Comparison of ENCODE assay signal across 12 mouse cellular contexts in the genomic region with DNA sequence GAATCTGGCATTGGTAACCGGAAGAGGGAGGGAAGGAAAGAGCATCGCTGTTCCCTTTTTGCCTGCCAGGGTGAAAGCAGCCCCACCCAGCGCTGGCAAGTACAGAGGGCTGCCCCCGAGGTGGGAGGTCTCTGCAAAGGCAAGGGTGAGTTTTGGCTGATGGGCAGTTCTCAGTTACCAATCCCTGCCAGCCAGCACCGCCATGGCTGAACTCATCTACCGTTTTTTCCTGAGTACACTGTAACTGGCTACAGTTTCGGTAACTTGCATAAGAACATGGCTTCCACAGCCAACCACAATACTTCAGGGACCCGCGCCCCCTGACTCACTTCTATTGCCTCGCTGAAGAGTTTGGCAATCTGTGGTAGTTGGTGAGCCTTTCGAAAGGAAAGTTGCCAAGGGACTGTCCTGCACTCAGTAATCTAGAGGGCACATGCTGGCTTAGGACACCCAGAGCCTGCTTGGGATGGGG. TPM values are rescaled to one million over a fixed set of nuclear protein-coding genes. Genes with fewer than 3 reads are reported as not detected.
DNase-seq lines count a peak whose midpoint lies in the region; ATAC-seq and TF ChIP-seq lines count a peak whose summit lies in the region.
"Had no signal": no experiment of that assay in that cellular context is flagged by ENCODE, and none has a peak within 500 bp of the region (broad histone marks: within the 10 kb centered on the region; RNA-seq: fewer than 3 reads in every experiment).

No protein-coding gene starts in this region.

- ATAC-seq in embryonic facial prominence, embryonic 13.5 days (ENCODE audit: insufficient number of reproducible peaks, insufficient read depth, low FRiP score, low TSS enrichment, low read depth): no peak

- WGBS in embryonic facial prominence, embryonic 13.5 days: 67% methylated on average over 11 of the region's 11 CpGs

- peaks cover 26% of the 10 kb centered on the region for H3K4me1 ChIP-seq in embryonic facial prominence, embryonic 13.5 days

- no peaks in the 10 kb centered on the region for H3K9me3 ChIP-seq in embryonic facial prominence, embryonic 13.5 days
- H3K9me3 ChIP-seq: hindbrain, embryonic 10.5 days; neural tube, embryonic 12.5 days had no signal

- no peak overlapping the region for H3K9ac ChIP-seq in embryonic facial prominence, embryonic 13.5 days
- H3K9ac ChIP-seq: neural tube, embryonic 12.5 days had no signal

- no peaks in the 10 kb centered on the region for H3K27me3 ChIP-seq in embryonic facial prominence, embryonic 13.5 days
- H3K27me3 ChIP-seq: neural tube, embryonic 12.5 days had no signal

- DNase-seq in adrenal gland, adult 2 months: peak; percentile 59
- no peak for DNase-seq in adrenal gland, adult 18-20 months (ENCODE audit: low spot score in 2 of 2)
- DNase-seq in left cerebral cortex, adult 2 months (ENCODE audit: extremely low spot score in 1 of 2, low spot score in 2 of 2): no peak
- DNase-seq in left cerebral cortex, adult 11 months (ENCODE audit: low spot score): no peak
- peak; percentile 35 for DNase-seq in heart, postnatal 4 days
- no peak for DNase-seq in frontal cortex, postnatal 14 days (ENCODE audit: low spot score in 2 of 2)
- no peak for DNase-seq in right cerebral cortex, adult 2 months (ENCODE audit: low spot score in 2 of 2)
- DNase-seq: layer of hippocampus, adult 9-11 months had no signal

- intact Hi-C loops in left cerebral cortex, adult 2 months (cut with DNase I): no loop called here

- H3K4me3 ChIP-seq in left cerebral cortex, adult 2 months: no peak overlapping the region
- no peak overlapping the region for H3K4me3 ChIP-seq in embryonic facial prominence, embryonic 13.5 days
- H3K4me3 ChIP-seq: erythroblast, embryonic 14.5 days; hindbrain, embryonic 10.5 days; neural tube, embryonic 12.5 days had no signal

- H3K36me3 ChIP-seq in embryonic facial prominence, embryonic 13.5 days: peaks cover 77% of the 10 kb centered on the region

- H3K4me2 ChIP-seq in embryonic facial prominence, embryonic 13.5 days: peak overlapping the region; percentile 14; the same call in 1 of the 2 replicates
- H3K4me2 ChIP-seq: neural tube, embryonic 12.5 days had no signal

- H3K27ac ChIP-seq in left cerebral cortex, adult 2 months: peak overlapping the region; percentile 59
- H3K27ac ChIP-seq in embryonic facial prominence, embryonic 13.5 days: peak overlapping the region; percentile 81
- H3K27ac ChIP-seq: neural tube, embryonic 12.5 days had no signal

- no peak for TF ChIP-seq CTCF in left cerebral cortex, adult 2 months (IDR thresholded peaks at IDR 0.05)

RNA-seq across cellular contexts. Expression of gene Mb, which starts 29.5 kb away (rescaled TPM):
- total RNA-seq in adrenal gland, adult 2 months (2021): 1 to 10 TPM in 1 of 2 experiments, not detected in 1; 1.8 TPM
- polyA plus RNA-seq in adrenal gland, adult 2 months (2012; rRNA removed): 0.46 TPM in 1 of 2 replicates, not detected in the other
- 1 to 10 TPM; 4.7 to 7.8 TPM for total RNA-seq in adrenal gland, adult 18-20 months (2021)
- total RNA-seq in left cerebral cortex, adult 2 months (2021): under 1 TPM in 1 of 2 experiments, not detected in 1; 0.33 TPM
- polyA plus RNA-seq in embryonic facial prominence, embryonic 13.5 days (2015; fragmentation: Nextera tagmentation; extraction: Ambion mirVana): 1.7 and 2.5 TPM in 2 replicates
- 1,000 to 10,000 TPM; 6,207 to 7,219 TPM for total RNA-seq in heart, postnatal 4 days (2021)
- polyA plus RNA-seq: erythroblast, embryonic 14.5 days had no signal

RNA-seq across cellular contexts. Expression of gene Apol6, which starts 35.4 kb away (rescaled TPM):
- 10 to 100 TPM; 11.8 to 28.0 TPM for total RNA-seq in adrenal gland, adult 2 months (2021)
- 17.5 and 21.1 TPM in 2 replicates for polyA plus RNA-seq in adrenal gland, adult 2 months (2012; rRNA removed)
- 10 to 100 TPM; 11.1 to 65.3 TPM for total RNA-seq in adrenal gland, adult 18-20 months (2021)
- total RNA-seq in left cerebral cortex, adult 2 months (2021): under 1 TPM in 1 of 2 experiments, not detected in 1; 0.19 TPM
- polyA plus RNA-seq in embryonic facial prominence, embryonic 13.5 days (2015; fragmentation: Nextera tagmentation; extraction: Ambion mirVana): 0.22 and 0.45 TPM in 2 replicates
- under 1 TPM; 0.62 to 0.65 TPM for total RNA-seq in heart, postnatal 4 days (2021)
- polyA plus RNA-seq: hindbrain, embryonic 10.5 days; neural tube, embryonic 12.5 days had no signal

Comparison
In these comparisons a context has a peak if more than half of its experiments do, and no peak if none do; other contexts are left out.
1. DNase-seq: peak in adrenal gland, adult 2 months (single experiment) and heart, postnatal 4 days (single experiment); none in adrenal gland, adult 18-20 months (0 of 2), left cerebral cortex, adult 2 months (0 of 2), left cerebral cortex, adult 11 months (single experiment), frontal cortex, postnatal 14 days (0 of 2) and right cerebral cortex, adult 2 months (0 of 2).
2. RNA of gene Mb, which starts 29.5 kb away (total RNA-seq): 6,207 to 7,219 TPM in heart, postnatal 4 days; 4.7 to 7.8 TPM in adrenal gland, adult 18-20 months, 1.8 TPM in adrenal gland, adult 2 months and 0.33 TPM in left cerebral cortex, adult 2 months; every median in the first group is over 100 times any median in the second.
3. RNA of gene Apol6, which starts 35.4 kb away (total RNA-seq): 11.1 to 65.3 TPM in adrenal gland, adult 18-20 months and 11.8 to 28.0 TPM in adrenal gland, adult 2 months; 0.62 to 0.65 TPM in heart, postnatal 4 days and 0.19 TPM in left cerebral cortex, adult 2 months; every median in the first group is over 4 times any median in the second.